Mouse (Mus musculus) limb, embryonic 12.5 days (tissue): ENCODE measurements around the gene Rpn2. TPM values are rescaled to one million over a fixed set of nuclear protein-coding genes. Genes with fewer than 3 reads are reported as not detected.
A peak's percentile ranks its signal among the peaks of the same experiment; 100 is the strongest.

Experiments
- ATAC-seq: fragments of 200-750 bp; cut with Nextera tagmentation; 2 replicates; pipeline ENCODE4 v1.8.0; 2017; ENCODE audit warnings: low read depth, moderate TSS enrichment; ENCODE audit not compliant: insufficient number of reproducible peaks, insufficient read depth, low FRiP score, low TSS enrichment
- H3K27ac ChIP-seq: fragments of 300-500 bp; sonication (generic); 2 replicates; pipeline ENCODE4 v1.5.1; 2016; ENCODE audit warnings: mild to moderate bottlenecking, moderate library complexity
- H3K27me3 ChIP-seq: fragments of 300-500 bp; sonication (generic); 2 replicates; pipeline ENCODE4 v1.6.1; 2016; ENCODE audit warnings: mild to moderate bottlenecking, moderate library complexity
- H3K36me3 ChIP-seq: fragments of 300-500 bp; sonication (generic); 2 replicates; pipeline ENCODE4 v1.6.1; 2016; ENCODE audit warnings: mild to moderate bottlenecking, moderate library complexity
- H3K4me1 ChIP-seq: fragments of 300-500 bp; sonication (generic); replicated peaks from 2 replicates; pipeline ENCODE4 v1.6.1; 2016
- H3K4me2 ChIP-seq: fragments of 300-500 bp; sonication (generic); 2 replicates; pipeline ENCODE4 v1.6.1; 2016; ENCODE audit warnings: mild to moderate bottlenecking, moderate library complexity
- H3K4me3 ChIP-seq: fragments of 300-500 bp; sonication (generic); replicated peaks from 2 replicates; pipeline ENCODE4 v1.5.1; 2016; ENCODE audit warnings: mild to moderate bottlenecking
- H3K9ac ChIP-seq: fragments of 300-500 bp; sonication (generic); replicated peaks from 2 replicates; pipeline ENCODE4 v1.6.1; 2016; ENCODE audit warnings: mild to moderate bottlenecking, moderate library complexity
- H3K9me3 ChIP-seq: fragments of 300-500 bp; sonication (generic); 2 replicates; pipeline ENCODE4 v1.6.1; 2016; ENCODE audit warnings: mild to moderate bottlenecking, moderate library complexity
- WGBS: fragments of 180-500 bp; shearing (Covaris S2); methylation state at CpG from one replicate; pipeline ENCODE4 v1.1.7; 2016; 5-methylcytosine and 5-hydroxymethylcytosine counted together
- polyA plus RNA-seq: library from polyadenylated mRNA; unstranded; fragments of >200 nt; fragmentation: Nextera tagmentation; extraction: Ambion mirVana; gene quantifications from 2 replicates; pipeline ENCODE4 v1.2.1, GENCODE M21; 2016

The Rpn2 gene
- 266 and 271 TPM in 2 replicates for polyA plus RNA-seq

GRCm38 (mm10) chr2:157278717-157279415 lies at the start of gene Rpn2:
Rpn2 (plus strand) TSS chr2:157279017.
- H3K4me1 ChIP-seq, result peaks cover 17% of the 10 kb centered on the region
- WGBS, result under 1% methylated on average over 64 of the region's 64 CpGs
- H3K27ac ChIP-seq, result peak within 1 kb of the TSS; percentile 94
- H3K4me2 ChIP-seq, result peak within 1 kb of the TSS; percentile 81
- H3K4me3 ChIP-seq, result peak within 1 kb of the TSS; percentile 93
- peak; percentile 99 for ATAC-seq
- H3K27me3 ChIP-seq, result no peaks in the 10 kb centered on the region
- peaks cover 23% of the 10 kb centered on the region for H3K36me3 ChIP-seq
- H3K9ac ChIP-seq, result peak within 1 kb of the TSS; percentile 93
- no peaks in the 10 kb centered on the region for H3K9me3 ChIP-seq

- Histone ChIP-seq H3K9me3 (no peaks in the 10 kb centered on the region), H3K9ac (no peak overlapping the region), H3K4me3 (no peak overlapping the region), H3K27ac (no peak overlapping the region), H3K36me3 (no peaks in the 10 kb centered on the region), H3K27me3 (no peaks in the 10 kb centered on the region), H3K4me2 (no peak overlapping the region), H3K4me1 (no peaks in the 10 kb centered on the region)
- no peak for ATAC-seq
- 92% methylated on average over 8 of the region's 8 CpGs for WGBS
These were observed 42.9 kb upstream of the Rpn2 start for GRCm38 (mm10) chr2:157235946-157236345.

GRCm38 (mm10) chr2:157245001-157245400 lies 33.8 kb upstream of the Rpn2 start:
- no peaks in the 10 kb centered on the region for H3K36me3 ChIP-seq
- 0 out of 2 replicates have a peak, but pooled peaks cover 3% of the 10 kb centered on the region for H3K4me1 ChIP-seq
- H3K9me3 ChIP-seq, result no peaks in the 10 kb centered on the region
- no peak overlapping the region for H3K9ac ChIP-seq
- no peak overlapping the region for H3K4me2 ChIP-seq
- H3K27me3 ChIP-seq, result no peaks in the 10 kb centered on the region
- H3K4me3 ChIP-seq, result no peak overlapping the region
- 26% methylated on average over 5 of the region's 5 CpGs for WGBS
- H3K27ac ChIP-seq, result no peak overlapping the region
- ATAC-seq, result no peak

- Histone ChIP-seq H3K36me3 (no peaks in the 10 kb centered on the region), H3K27ac (no peak overlapping the region), H3K9ac (no peak overlapping the region), H3K4me3 (no peak overlapping the region), H3K4me2 (no peak overlapping the region), H3K9me3 (no peaks in the 10 kb centered on the region), H3K27me3 (no peaks in the 10 kb centered on the region), H3K4me1 (0 out of 2 replicates have a peak, but pooled peaks cover 3% of the 10 kb centered on the region)
- WGBS, result 78% methylated on average over 2 of the region's 2 CpGs
- no peak for ATAC-seq
These were observed 33.2 kb upstream of the Rpn2 start for GRCm38 (mm10) chr2:157245603-157246002.

- Histone ChIP-seq H3K36me3 (no peaks in the 10 kb centered on the region), H3K9ac (no peak overlapping the region), H3K27me3 (no peaks in the 10 kb centered on the region), H3K4me3 (no peak overlapping the region), H3K4me2 (no peak overlapping the region), H3K4me1 (0 out of 2 replicates have a peak, but pooled peaks cover 3% of the 10 kb centered on the region), H3K27ac (no peak overlapping the region), H3K9me3 (no peaks in the 10 kb centered on the region)
- ATAC-seq, result no peak
These were observed 30.7 kb upstream of the Rpn2 start for GRCm38 (mm10) chr2:157248111-157248510.

- Histone ChIP-seq H3K4me3 (no peak overlapping the region), H3K9ac (no peak overlapping the region), H3K27ac (no peak overlapping the region), H3K36me3 (no peaks in the 10 kb centered on the region), H3K9me3 (no peaks in the 10 kb centered on the region), H3K4me2 (no peak overlapping the region), H3K27me3 (no peaks in the 10 kb centered on the region), H3K4me1 (peaks cover 34% of the 10 kb centered on the region)
- ATAC-seq, result no peak
- WGBS, result 7% methylated on average over 5 of the region's 5 CpGs
These were observed 19.1 kb upstream of the Rpn2 start for GRCm38 (mm10) chr2:157259720-157260119.

- 0 out of 2 replicates have a peak overlapping the region, but pooled peaks have one; percentile 41 for H3K27ac ChIP-seq
- H3K4me3 ChIP-seq, result no peak overlapping the region
- H3K9me3 ChIP-seq, result no peaks in the 10 kb centered on the region
- H3K4me1 ChIP-seq, result peaks cover 29% of the 10 kb centered on the region
- peak overlapping the region; percentile 35; the same call in 1 of the 2 replicates for H3K4me2 ChIP-seq
- H3K27me3 ChIP-seq, result no peaks in the 10 kb centered on the region
- H3K36me3 ChIP-seq, result no peaks in the 10 kb centered on the region
- H3K9ac ChIP-seq, result no peak overlapping the region
- WGBS, result 62% methylated on average over 5 of the region's 5 CpGs
- no peak for ATAC-seq
These were observed 16.9 kb upstream of the Rpn2 start for GRCm38 (mm10) chr2:157261930-157262329.

- peaks cover 29% of the 10 kb centered on the region for H3K4me1 ChIP-seq
These were observed 16.3 kb upstream of the Rpn2 start for GRCm38 (mm10) chr2:157262506-157262905.

GRCm38 (mm10) chr2:157263101-157263500 lies 15.7 kb upstream of the Rpn2 start:
- no peak overlapping the region for H3K27ac ChIP-seq
- no peaks in the 10 kb centered on the region for H3K27me3 ChIP-seq
- H3K9ac ChIP-seq, result no peak overlapping the region
- no peaks in the 10 kb centered on the region for H3K36me3 ChIP-seq
- H3K4me1 ChIP-seq, result peaks cover 29% of the 10 kb centered on the region
- no peak overlapping the region for H3K4me3 ChIP-seq
- no peak overlapping the region for H3K4me2 ChIP-seq
- 98% methylated on average over 1 of the region's 1 CpGs for WGBS
- H3K9me3 ChIP-seq, result no peaks in the 10 kb centered on the region
- no peak for ATAC-seq

More at GRCm38 (mm10) chr2:157262506-157262905, 16.3 kb upstream of the Rpn2 start:
- Histone ChIP-seq H3K27me3 (no peaks in the 10 kb centered on the region), H3K9me3 (no peaks in the 10 kb centered on the region), H3K27ac (0 out of 2 replicates have a peak overlapping the region, but pooled peaks have one; percentile 41), H3K9ac (no peak overlapping the region), H3K4me2 (peak overlapping the region; percentile 35), H3K4me3 (no peak overlapping the region), H3K36me3 (no peaks in the 10 kb centered on the region)
- 35% methylated on average over 9 of the region's 9 CpGs for WGBS
- no peak for ATAC-seq

GRCm38 (mm10) chr2:157263832-157264231 lies 15.0 kb upstream of the Rpn2 start:
- H3K9me3 ChIP-seq, result no peaks in the 10 kb centered on the region
- H3K27ac ChIP-seq, result no peak overlapping the region
- H3K4me2 ChIP-seq, result no peak overlapping the region
- H3K9ac ChIP-seq, result no peak overlapping the region
- no peak overlapping the region for H3K4me3 ChIP-seq
- H3K27me3 ChIP-seq, result no peaks in the 10 kb centered on the region
- peaks cover 29% of the 10 kb centered on the region for H3K4me1 ChIP-seq
- 45% methylated on average over 6 of the region's 6 CpGs for whole genome bisulfite sequencing
- H3K36me3 ChIP-seq, result no peaks in the 10 kb centered on the region
- no peak for ATAC-seq

GRCm38 (mm10) chr2:157279416-157279800 lies 591 bp downstream of the Rpn2 start, which contains the start of gene Mroh8:
Mroh8 (minus strand) TSS chr2:157279549.
- Histone ChIP-seq H3K9ac (peak within 1 kb of the TSS; percentile 93), H3K4me3 (peak within 1 kb of the TSS; percentile 93), H3K4me1 (peaks cover 17% of the 10 kb centered on the region), H3K27me3 (no peaks in the 10 kb centered on the region), H3K27ac (peak within 1 kb of the TSS; percentile 94), H3K36me3 (peaks cover 28% of the 10 kb centered on the region), H3K4me2 (peak within 1 kb of the TSS; percentile 81), H3K9me3 (no peaks in the 10 kb centered on the region)
- peak; percentile 72; the same call in 1 of the 2 replicates for ATAC-seq
- WGBS, result under 1% methylated on average over 32 of the region's 32 CpGs
